Mouse (Mus musculus) urinary bladder, adult 2 months (tissue): ENCODE measurements at regions not wholly inside any gene's neighbourhood (a gene's known extent, or its start where the extent isn't known, plus 50 kb on each side); places are given as distances from the start of the nearest gene placed in this dataset.
A peak's percentile ranks its signal among the peaks of the same experiment; 100 is the strongest.

Experiments
- DNase-seq: peaks from one replicate; pipeline ENCODE4 v3.0.0; 2022; ENCODE audit warnings: low spot score

DNA sequence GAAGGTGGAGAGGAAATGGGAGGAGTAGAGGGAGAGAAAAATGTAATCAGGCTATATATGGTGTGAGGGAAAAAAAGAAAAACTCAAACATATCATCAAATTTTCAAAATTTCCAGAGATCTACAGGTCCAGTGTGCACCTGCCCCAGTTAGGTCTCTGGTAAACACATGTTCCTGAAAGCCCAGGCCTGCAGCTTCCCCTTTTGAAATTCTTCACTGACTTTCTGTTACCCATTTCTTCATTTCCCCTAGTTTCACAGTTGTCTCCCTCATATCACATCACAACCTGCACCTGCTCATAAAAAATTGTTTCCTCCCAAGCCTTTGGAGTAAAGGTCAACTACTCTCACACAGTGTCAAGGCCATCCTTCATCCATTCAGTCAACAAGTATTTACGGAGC, 236.9 kb upstream of the Ldb2 start:
- no peak for DNase-seq

DNA sequence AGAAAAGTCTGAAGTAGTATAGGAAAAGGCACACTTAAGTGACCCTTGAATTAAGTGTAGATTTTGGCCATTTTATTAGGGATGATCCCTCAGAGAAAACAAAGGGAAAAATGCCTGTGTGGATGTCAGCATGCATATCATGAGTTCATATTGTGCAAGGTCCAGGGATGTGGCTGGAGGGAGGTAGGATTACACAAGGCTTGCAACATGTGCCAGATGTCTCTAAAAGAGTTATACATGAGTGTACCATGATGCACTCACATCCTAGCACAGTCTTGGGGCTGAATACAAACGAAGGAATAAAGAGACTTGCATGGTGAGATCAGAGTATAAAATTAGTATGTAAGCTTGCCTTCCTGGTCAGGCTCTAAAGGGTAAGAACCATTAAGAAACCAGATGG, 233.7 kb upstream of the Ldb2 start:
- no peak for DNase-seq

DNA sequence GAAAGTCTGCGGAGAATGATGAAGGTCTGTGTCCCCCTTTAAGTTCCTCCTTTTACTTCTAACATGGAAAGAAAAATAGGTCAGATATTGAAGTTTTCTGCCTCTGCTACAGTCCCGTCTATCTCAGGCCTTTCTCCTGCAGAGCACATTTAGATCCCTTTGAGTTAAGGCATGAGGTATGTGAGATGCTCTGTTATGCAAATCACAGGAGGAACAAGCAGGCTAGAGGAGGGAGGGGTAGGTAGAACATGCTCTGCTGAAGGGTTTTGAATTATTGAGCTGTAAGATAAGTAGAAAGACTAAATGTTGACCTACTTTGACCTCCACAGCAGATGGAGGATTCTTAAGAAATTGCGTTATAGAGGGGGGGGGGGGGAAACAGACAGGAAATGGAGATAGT, 228.4 kb upstream of the Ldb2 start:
- no peak for DNase-seq

DNA sequence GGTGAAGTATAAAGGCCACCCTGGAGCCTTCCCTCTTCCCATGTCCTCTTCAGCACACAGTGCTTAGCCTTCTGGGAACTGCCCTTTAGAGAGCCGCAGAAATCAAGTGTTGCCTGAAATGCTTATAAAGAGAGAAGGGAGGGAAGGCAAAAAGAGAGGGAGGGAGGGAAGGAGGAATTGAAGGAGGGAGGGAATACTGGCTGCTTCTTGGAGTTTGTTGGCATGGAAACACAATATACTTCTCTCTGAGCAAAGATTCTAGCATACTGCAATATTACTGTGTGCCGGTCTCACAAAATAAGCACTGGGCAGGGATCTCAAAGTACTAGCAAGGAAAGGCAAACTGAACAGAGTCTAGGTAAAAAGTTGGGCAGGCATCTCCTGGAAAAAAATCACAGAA, 225.9 kb upstream of the Ldb2 start:
- DNase-seq: no peak

DNA sequence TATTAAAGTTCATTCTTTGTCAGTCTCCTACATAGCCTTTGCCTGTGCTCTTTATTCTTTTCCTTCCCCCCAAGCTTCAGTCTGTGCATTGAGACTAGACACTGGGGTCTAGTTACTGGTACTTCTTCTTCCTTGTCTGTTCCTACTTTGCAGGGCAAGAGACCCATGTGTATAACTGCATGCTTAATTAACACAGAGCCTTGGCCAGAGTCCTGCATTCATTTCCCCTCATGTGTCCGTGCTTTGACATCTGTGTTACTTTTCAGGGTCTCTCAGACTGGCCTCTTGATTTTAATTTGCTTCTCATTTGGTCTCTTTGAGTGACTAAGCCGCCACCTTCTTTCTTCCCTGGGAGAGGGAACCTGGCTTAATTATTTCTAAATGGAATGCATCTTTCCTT, 208.4 kb upstream of the Ldb2 start:
- no peak for DNase-seq

DNA sequence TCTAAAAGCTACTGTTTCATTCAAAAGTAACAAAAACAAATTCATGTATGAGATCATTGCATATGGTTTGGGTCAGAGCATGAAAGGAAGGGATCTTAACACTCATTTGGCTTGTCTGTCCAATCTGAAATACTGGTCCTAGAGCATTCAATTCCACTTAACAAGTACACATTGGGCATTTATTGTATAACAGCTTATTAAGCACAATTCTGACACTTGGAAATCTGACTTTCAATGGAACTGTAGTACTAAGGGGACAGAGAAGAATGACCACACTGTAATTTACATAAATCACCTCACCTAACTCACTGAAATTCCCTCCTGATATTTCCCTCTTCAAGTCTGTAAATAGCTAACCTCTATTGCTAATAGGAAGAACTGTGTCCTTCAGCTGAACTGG, 201.5 kb upstream of the Ldb2 start:
- DNase-seq: no peak

DNA sequence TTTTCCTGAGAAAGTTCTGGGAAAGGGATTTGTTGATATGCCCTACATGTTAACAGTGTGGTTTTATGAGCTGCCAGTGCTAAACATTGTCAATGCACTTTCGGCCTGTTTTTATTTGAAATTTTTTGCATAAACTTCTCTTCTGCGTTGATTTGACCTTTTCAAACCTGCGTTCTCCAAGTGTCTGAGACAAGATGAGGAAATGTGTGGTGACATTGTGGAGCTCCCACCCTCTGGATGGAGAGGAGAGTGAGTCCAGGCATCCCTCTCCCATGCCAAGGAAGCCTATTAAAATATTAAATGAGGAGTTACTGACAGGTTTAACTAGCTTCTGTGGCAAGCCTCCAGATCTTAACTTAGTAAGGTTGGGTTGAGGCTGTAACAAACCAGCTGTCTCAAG, 199.6 kb upstream of the Ldb2 start:
- no peak for DNase-seq

DNA sequence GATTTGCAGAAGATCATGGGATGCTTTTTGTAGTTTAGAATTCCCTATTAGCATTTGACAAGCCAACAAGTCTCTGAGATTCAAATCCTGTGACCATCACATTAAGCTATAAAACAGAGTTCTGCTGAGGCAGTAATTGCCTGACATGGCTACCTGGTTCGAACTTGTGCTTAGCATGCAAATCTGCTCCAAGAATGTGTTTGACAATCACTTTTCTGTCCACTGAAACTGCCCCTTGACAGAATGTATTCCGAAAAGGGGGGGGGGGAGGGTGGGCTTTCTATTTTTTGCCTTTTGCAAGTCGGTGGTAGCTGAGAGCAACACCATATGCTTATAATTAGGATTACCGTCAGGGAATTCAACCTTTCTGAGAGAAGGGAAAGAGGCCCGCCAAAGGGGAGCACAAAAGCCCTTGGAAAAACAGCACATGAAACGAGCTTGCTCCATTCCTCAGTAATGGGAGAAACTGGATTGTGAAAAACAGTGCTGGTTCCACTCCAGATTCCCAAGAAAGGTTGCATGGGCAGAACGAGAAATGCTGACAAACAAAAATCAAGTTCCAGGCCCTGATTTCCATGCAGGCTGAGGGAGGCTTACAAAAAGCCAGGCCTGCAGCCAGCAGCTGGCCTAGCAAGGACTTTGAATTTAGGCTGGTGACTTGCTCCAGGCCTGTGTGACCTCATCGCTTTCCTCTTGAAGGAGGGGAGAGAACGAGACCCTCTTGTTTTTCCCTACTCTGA, 176.1 kb upstream of the Ldb2 start:
- no peak for DNase-seq

DNA sequence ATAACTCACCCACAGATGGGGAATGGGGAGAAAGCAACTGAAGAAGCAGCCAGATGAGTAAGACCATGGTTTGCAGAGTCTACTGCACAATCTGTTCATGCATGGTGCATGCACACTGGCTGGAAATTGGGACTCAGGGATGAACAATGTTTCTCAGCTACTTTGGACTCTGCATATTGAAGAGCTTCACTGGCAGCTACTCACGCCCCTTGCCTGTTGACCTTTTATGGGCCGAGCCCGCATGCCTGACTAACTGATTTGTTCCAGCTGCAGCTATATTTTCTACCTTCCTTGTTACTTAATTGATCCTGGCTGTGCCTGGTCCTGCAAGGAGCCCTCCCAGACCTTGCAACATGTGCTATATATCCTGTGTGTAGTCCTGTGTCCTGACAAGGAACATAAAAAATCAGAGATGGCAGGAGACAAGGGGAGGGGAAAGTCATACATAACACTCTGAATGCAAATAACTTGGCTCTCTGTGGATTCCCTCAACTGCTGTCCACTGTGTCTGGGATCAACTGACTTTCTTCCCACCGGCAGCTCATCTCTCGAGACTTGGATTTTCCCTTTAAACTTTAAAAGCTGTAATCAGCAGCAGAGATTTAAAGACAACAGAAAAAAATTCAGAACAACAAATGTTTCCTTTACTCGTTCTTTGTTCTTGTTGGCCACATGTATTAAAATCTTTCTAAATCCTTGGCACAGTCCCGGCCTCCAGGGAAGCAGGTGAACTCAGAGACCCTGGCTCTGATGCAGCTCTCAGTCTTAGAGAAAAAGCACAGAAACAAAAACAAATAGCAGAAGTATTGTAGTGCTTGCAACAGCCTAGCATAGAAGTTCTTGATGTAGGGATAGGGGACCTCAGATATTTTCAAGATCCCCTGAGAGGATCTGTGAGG, 143.8 kb upstream of the Ldb2 start:
- no peak for DNase-seq

DNA sequence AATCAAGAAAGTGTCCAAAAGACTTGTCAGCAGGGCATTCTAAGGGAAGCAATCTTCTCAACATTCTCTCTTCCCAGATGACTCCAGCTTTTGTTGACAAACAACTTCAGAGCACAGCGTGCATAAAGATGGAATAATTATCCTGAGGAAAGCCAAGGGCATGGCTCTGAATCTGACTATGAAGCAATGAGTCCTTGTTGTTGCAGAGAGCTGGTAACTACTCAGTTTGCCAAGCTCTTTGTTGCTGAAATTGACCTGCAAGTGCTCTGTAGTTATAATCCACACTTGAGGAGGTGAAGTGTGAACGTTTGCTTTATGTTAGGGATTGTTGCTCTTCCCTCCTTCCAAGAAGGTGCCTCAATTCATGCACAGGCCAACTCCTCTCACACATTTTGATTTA, 143.1 kb upstream of the Ldb2 start:
- no peak for DNase-seq

DNA sequence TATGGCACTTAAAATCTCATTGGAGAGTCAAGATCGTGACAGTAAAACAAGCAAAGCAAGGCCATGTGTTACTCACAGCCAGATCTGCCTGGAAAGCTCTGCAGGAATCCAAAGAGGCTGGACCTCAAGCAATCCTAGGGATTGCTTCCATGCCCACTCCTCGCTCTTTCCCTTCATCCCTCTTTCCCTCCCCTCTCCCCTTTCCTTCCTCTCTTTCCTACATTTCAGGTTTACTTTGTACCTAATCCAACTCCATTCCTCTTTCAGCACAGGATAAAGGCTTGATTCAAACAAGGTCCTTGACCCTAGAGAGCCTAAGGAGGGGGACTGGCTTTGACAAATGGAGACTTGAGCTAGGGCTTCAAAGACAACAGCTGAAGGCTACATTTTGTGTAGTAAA, 126.0 kb upstream of the Ldb2 start:
- DNase-seq: no peak

DNA sequence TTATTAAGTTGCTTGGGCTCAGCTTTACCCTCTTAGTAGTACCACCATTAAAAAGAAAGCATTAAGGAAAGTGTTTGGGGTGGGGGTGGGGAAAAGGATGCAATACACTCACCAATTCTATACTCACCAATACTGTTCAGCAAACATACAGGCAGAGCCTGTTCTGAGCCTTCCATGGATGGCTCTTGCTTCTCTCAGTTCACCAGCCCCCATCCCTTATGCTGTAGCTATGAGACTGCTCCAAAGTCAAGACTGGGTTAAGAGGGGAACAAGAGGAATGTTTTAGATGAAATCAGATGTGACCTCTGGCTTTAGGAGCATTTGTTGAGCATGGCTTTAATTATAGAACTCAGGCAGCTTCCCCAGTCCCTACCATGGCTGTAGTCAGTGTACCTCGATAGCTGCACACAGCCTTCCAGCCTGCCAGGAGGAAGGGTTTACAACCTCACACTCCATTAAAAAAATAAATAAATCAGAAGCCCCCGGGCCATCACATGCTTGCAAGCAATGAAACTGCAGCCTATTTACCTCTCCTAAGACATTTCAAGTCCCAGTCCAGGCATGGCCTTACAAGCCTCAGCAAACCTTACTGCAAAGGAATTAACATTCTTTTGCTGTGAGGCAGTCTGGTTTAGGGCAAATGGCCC, 122.8 kb upstream of the Ldb2 start:
- DNase-seq: no peak

DNA sequence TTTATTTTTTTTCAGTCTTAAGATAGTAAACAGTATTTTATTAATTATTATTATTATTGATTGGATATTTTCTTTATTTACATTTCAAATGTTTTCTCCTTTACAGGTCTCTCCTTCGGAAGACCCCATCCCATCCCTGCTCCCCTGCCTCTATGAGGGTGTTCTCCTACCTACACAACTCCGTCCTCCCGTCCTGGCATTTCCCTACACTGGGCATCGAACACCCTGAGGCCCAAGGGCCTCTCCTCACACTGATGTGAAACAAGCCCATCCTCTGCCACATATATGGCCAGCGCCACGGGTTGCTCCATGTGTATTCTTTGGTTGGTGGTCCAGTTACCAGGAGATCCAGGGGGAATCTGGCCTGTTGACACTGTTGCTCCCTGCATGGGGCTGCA, 118.3 kb upstream of the Ldb2 start:
- DNase-seq: no peak

DNA sequence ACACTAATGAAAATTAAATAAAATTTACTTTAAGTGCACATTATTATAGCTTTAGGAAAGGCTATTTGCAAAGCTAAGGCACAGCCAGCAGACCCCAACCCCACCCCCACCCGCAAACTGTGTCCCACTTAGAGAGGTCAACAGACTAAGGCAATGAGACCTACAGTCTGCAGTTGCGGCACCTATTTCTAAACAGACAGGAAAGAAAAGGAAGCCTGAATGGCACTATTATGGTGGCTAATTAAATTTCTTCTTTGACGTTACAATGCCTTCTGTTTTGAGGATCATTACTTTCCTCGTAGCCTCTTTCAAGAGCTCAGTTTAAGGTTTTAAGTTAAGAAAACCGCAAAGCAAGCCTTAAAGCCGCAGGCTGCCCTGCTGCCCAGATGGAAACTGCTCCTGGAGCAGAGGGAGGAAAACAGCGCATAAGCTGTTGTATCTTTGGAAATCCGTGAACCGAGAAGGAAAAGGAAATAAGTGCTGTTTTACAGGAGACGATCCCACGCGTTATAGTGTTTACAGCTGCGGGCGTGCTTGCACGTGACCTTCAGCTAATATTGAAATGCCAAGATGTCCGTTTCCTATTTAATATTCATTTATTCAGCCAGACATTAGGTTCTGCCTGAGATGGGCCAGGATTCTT, 117.8 kb upstream of the Ldb2 start:
- no peak for DNase-seq

DNA sequence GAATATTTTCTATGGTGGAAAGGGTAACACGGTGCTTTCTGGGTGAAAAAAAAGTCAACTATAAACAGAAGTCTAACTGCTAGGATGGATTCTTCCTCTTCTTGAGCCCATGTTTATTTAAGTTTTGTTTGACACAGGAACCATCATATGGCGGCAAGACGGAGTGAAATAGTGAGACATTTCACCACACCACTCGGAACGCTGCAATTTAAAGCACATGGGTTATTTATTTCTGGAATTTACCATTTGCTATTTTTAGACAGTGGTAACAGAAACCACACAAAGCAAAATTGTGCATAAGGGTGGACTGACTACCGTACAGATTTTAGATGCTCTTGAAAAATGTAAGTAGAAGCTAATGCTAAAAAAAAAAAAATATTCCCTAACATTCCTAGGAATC, 103.1 kb upstream of the Ldb2 start:
- DNase-seq: no peak

DNA sequence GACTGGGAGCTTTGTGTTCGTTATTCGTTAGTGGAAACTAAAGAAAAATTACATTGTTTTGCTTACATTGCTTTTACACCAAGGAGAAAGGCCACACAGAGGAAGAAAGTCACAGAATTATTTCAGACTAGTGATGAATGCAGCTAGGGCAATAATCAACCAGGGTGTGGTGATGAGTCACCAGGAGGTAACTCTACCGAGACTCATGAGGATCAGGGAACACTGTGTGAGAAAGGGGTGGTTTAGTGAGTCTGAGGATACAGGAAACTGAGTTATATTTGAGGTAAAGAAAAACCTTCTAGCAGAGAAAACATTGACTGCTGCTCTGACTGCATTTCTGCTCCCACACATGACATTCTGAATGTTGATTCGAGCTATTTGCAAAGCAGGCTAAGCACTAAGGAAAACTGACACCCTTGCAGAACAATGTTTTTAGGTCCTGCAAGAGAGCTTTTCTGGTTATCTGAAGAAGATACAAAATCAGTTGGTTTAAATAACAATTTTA, 87.1 kb upstream of the Ldb2 start:
- no peak for DNase-seq

DNA sequence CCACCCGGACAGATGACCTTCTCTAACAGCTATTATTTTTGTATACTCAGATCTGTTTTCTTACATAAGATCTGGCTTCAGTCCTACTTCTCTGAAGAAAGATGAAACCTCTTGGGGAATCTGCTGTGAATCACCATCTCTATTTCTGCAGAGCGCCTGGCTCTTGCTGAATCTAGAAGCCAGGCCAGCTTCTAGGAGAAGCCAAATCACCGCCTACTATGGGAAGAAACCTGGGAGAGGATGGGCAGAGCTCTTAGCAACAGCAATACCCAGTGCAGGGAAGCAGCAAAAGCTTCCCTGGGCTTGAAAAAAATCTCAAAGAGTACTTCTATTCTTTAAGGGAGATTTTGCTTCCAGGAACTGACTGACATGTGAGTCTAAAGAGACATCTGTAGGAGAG, 77.5 kb upstream of the Ldb2 start:
- DNase-seq: peak; percentile 19

DNA sequence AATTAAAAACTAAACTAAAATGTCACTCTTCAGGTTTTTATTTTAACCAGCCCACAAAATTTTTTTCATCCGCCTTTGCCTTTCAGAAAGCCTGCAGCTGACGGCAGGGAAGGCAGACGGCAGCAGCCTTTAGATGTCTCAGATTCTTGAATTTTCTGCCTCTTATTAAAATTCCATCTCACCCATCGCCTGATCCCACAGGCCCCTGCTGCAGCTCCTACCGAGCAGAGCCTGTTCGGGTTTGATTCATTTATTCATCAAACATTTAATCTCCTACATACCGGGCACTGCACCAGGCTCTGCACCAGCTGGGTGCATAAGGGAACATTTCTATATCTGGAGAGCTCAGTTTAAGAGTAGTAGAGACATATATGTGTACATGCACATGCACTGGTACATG, 72.8 kb upstream of the Ldb2 start:
- DNase-seq: no peak

DNA sequence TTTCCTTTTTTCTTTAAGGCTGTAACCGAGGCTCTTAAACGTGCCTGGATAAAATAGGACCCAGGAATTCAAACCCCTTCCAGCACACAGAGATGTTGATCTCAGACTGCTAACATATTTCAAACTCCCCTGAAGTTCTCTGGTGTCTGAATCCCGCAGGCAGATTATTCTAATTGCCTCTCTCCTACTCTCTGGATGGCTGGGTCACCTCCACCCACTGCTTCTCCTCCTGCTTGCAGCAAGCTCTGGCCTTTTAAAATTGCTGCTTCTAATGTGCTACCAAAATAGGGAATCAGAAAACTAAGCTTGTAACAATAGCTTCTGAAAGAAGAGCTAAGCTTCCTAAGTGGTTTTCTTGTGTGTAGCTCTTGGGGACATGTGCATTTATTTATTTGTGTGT, 64.4 kb upstream of the Ldb2 start:
- DNase-seq: no peak

DNA sequence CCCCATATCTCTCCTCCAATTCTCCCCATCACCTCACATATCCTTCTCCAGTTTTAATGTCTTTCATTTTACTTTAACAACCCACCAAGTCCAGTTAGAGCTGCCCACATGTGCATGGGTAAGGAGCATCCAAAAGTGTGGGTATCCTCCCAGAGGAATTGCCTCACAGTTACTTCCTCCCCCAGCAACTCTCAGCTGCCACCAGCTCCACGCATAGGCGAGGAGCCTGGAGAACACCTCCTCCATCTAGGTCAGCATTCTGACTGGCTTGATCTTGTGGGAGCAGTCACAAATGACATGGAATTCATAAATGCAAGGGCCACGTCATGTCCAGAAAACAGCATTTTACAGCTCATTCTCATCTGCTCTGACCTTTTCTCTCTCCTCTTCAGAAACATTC, 63.9 kb upstream of the Ldb2 start:
- DNase-seq: no peak

DNA sequence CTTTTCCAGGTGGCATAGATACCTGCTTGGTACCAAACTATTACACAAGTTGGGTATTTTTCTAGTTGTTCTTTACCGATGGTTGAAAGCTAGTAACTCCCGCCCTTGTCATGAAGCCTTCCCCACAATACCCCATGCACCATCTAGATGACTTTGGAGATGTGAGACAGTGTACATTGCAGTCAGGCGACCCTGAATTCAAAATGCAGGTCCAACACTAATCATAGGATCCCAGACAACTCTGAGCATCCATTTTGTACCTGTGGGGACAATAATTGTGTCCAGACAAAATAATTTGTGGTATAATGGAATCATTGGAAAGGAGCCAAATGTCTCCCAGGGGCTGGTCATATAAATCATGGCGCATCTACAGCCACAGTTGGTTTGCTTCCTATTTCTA, 54.7 kb upstream of the Ldb2 start:
- no peak for DNase-seq
